Mouse (Mus musculus): Measurements from ENCODE around the gene Pzp. TPM values are rescaled to one million over a fixed set of nuclear protein-coding genes. Genes with fewer than 3 reads are reported as not detected.

Gene Pzp
- total and polyA plus RNA-seq, 3 experiments: not detected

- DNase-seq (ENCODE audit: extremely low read depth): peak; percentile 42
- Histone ChIP-seq H3K79me2 (replicated peaks; ENCODE audit: control insufficient read depth, extremely low read depth, insufficient read depth, poor library complexity, severe bottlenecking) (no peaks in the 10 kb centered on the region), H3K27ac (ENCODE audit: insufficient read depth, low read depth) (no peak overlapping the region), H3K9me3 (replicated peaks; ENCODE audit: low read length) (peaks cover 3% of the 10 kb centered on the region), H3K27me3 (replicated peaks) (peaks cover 9% of the 10 kb centered on the region), H3K4me1 (ENCODE audit: control insufficient read depth in 1 of 2, insufficient read depth in 2 of 2) (no peaks in the 10 kb centered on the region), H3K9ac (ENCODE audit: insufficient read depth, low read depth) (no peak overlapping the region), H3K4me3 (replicated peaks in 1 of 3; ENCODE audit: low read depth in 2 of 3, low read length in 2 of 3, poor library complexity in 1 of 3) (no peak overlapping the region), H3K4me2 (ENCODE audit: insufficient read depth, low read depth, poor library complexity, severe bottlenecking) (no peak overlapping the region), H3K36me3 (replicated peaks in 1 of 2; ENCODE audit: control insufficient read depth in 1 of 2, insufficient read depth in 1 of 2, low read length in 1 of 2) (no peaks in the 10 kb centered on the region)
- dilution Hi-C loops (cut with MboI; ENCODE audit: extremely low pct_ligation_motif_present, extremely low pct_unique_long_range_greater_than_20kb, low sequenced_read_pairs): no loop called here
- TF ChIP-seq SMC3 (IDR thresholded peaks at IDR 0.05; ENCODE audit: low read depth, low read length): peak; percentile 24; the same call in 1 of the 2 replicates
- no peak for TF ChIP-seq CHD1 (IDR thresholded peaks at IDR 0.05; ENCODE audit: low read depth, low read length)
- peak; percentile 30 for TF ChIP-seq RAD21 (IDR thresholded peaks at IDR 0.05; ENCODE audit: low read depth, low read length)
- TF ChIP-seq KAT2A (IDR thresholded peaks at IDR 0.05; ENCODE audit: insufficient replicate concordance, low read length): no peak
- TF ChIP-seq E2F4 (IDR thresholded peaks at IDR 0.05; ENCODE audit: insufficient replicate concordance, low read depth, low read length): no peak
- peak; percentile 26 to 56; a peak in 3 of 4 replicates for TF ChIP-seq CTCF (conservative IDR thresholded peaks at IDR 0.05 in 1 of 2, IDR thresholded peaks at IDR 0.05 in 1 of 2; ENCODE audit: low read depth in 2 of 2, low read length in 2 of 2)
- no peak for TF ChIP-seq MEF2A (IDR thresholded peaks at IDR 0.05; ENCODE audit: borderline replicate concordance, low read depth, low read length)
- no peak for TF ChIP-seq ZMIZ1 (IDR thresholded peaks at IDR 0.05; ENCODE audit: low read depth, low read length)
- TF ChIP-seq PAX5 (IDR thresholded peaks at IDR 0.05; ENCODE audit: low read length): no peak
- TF ChIP-seq MXI1 (IDR thresholded peaks at IDR 0.05; ENCODE audit: low read depth, low read length): no peak
- TF ChIP-seq MAX (IDR thresholded peaks at IDR 0.05; ENCODE audit: low read length): no peak
- no peak for TF ChIP-seq IRF4 (IDR thresholded peaks at IDR 0.05; ENCODE audit: low read depth, low read length)
- TF ChIP-seq CHD2 (IDR thresholded peaks at IDR 0.05; ENCODE audit: low read length): no peak
- TF ChIP-seq BHLHE40 (IDR thresholded peaks at IDR 0.05; ENCODE audit: low read depth, low read length): no peak
- in situ Hi-C loops (cut with MboI; ENCODE audit: low pct_ligation_motif_present, low pct_unique_long_range_greater_than_20kb, low sequenced_read_pairs): no loop called here
These were observed 59.2 kb downstream of the Pzp start for GRCm38 (mm10) chr6:128467298-128467697.

- Histone ChIP-seq H3K9ac (ENCODE audit: insufficient read depth, low read depth) (no peak overlapping the region), H3K27ac (ENCODE audit: insufficient read depth, low read depth) (no peak overlapping the region), H3K4me3 (replicated peaks in 1 of 3; ENCODE audit: low read depth in 2 of 3, low read length in 2 of 3, poor library complexity in 1 of 3) (no peak overlapping the region), H3K27me3 (replicated peaks) (peaks cover 6% of the 10 kb centered on the region), H3K79me2 (replicated peaks; ENCODE audit: control insufficient read depth, extremely low read depth, insufficient read depth, poor library complexity, severe bottlenecking) (no peaks in the 10 kb centered on the region), H3K9me3 (replicated peaks; ENCODE audit: low read length) (peaks cover 3% of the 10 kb centered on the region), H3K4me1 (ENCODE audit: control insufficient read depth in 1 of 2, insufficient read depth in 2 of 2) (peaks cover 2% of the 10 kb centered on the region in 2 experiments; a peak in 3 of 4 replicates), H3K36me3 (replicated peaks in 1 of 2; ENCODE audit: control insufficient read depth in 1 of 2, insufficient read depth in 1 of 2, low read length in 1 of 2) (no peaks in the 10 kb centered on the region), H3K4me2 (ENCODE audit: insufficient read depth, low read depth, poor library complexity, severe bottlenecking) (no peak overlapping the region)
- TF ChIP-seq USF2 (conservative IDR thresholded peaks at IDR 0.05; ENCODE audit: low read depth, low read length) (no peak), POLR2AphosphoS2 (IDR thresholded peaks at IDR 0.05; ENCODE audit: low read depth, low read length) (no peak), IRF4 (IDR thresholded peaks at IDR 0.05; ENCODE audit: low read depth, low read length) (no peak), MAFK (IDR thresholded peaks at IDR 0.05; ENCODE audit: insufficient replicate concordance, low read length) (no peak), ELF1 (IDR thresholded peaks at IDR 0.05; ENCODE audit: low read depth, low read length) (no peak), MXI1 (IDR thresholded peaks at IDR 0.05; ENCODE audit: low read depth, low read length) (no peak), PAX5 (IDR thresholded peaks at IDR 0.05; ENCODE audit: low read length) (no peak), JUND (conservative IDR thresholded peaks at IDR 0.05; ENCODE audit: low read depth, low read length) (no peak), MYC (IDR thresholded peaks at IDR 0.05; ENCODE audit: low read depth, low read length) (no peak), MAZ (IDR thresholded peaks at IDR 0.05; ENCODE audit: low read depth, low read length) (no peak), BHLHE40 (IDR thresholded peaks at IDR 0.05; ENCODE audit: low read depth, low read length) (no peak), ZKSCAN1 (IDR thresholded peaks at IDR 0.05; ENCODE audit: borderline replicate concordance, low read depth, low read length) (no peak)
- in situ Hi-C loops (cut with MboI; ENCODE audit: low pct_ligation_motif_present, low pct_unique_long_range_greater_than_20kb, low sequenced_read_pairs) (no loop called here), dilution Hi-C loops (cut with MboI; ENCODE audit: extremely low pct_ligation_motif_present, extremely low pct_unique_long_range_greater_than_20kb, low sequenced_read_pairs) (no loop called here)
- DNase-seq (ENCODE audit: extremely low read depth): no peak
These were observed 60.0 kb downstream of the Pzp start for GRCm38 (mm10) chr6:128466563-128466962.
